Mouse (Mus musculus) cerebellum, adult 8-10 months (tissue): ENCODE measurements around the gene Exog.
A peak's percentile ranks its signal among the peaks of the same experiment; 100 is the strongest.

Experiments
- DNase-seq: peaks from one replicate; pipeline ENCODE4 v3.0.0; 2022

Exog gene

GRCm38 (mm10) chr9:119444738-119445429, at the start of gene Exog:
TSS of gene Exog (plus strand) at chr9:119444943.
- DNase-seq = peak; percentile 99

- DNase-seq = no peak
Observed at GRCm38 (mm10) chr9:119401351-119401750, 43.4 kb upstream of the Exog start.

GRCm38 (mm10) chr9:119401801-119402214, 42.9 kb upstream of the Exog start, which contains the start of gene Acvr2b:
TSS of gene Acvr2b (plus strand) at chr9:119402118.
- peak; percentile 88 for DNase-seq

GRCm38 (mm10) chr9:119402253-119403235, 42.2 kb upstream of the Exog start:
- peak; percentile 48 for DNase-seq

GRCm38 (mm10) chr9:119403236-119403641, 41.5 kb upstream of the Exog start:
- DNase-seq = peak; percentile 37

GRCm38 (mm10) chr9:119404090-119404489, 40.7 kb upstream of the Exog start:
- no peak for DNase-seq

- no peak for DNase-seq
Observed at GRCm38 (mm10) chr9:119407884-119408283, 36.9 kb upstream of the Exog start.

GRCm38 (mm10) chr9:119408898-119409664, 35.7 kb upstream of the Exog start:
- no peak for DNase-seq

GRCm38 (mm10) chr9:119409864-119410263, 34.9 kb upstream of the Exog start:
- DNase-seq = no peak

- no peak for DNase-seq
Observed at GRCm38 (mm10) chr9:119418025-119418424, 26.7 kb upstream of the Exog start.

- DNase-seq = peak; percentile 54
Observed at GRCm38 (mm10) chr9:119419852-119420438, 24.8 kb upstream of the Exog start.

- no peak for DNase-seq
Observed at GRCm38 (mm10) chr9:119425217-119425975, 19.3 kb upstream of the Exog start.

- no peak for DNase-seq
Observed at GRCm38 (mm10) chr9:119425976-119426415, 18.7 kb upstream of the Exog start.

GRCm38 (mm10) chr9:119426483-119426882, 18.3 kb upstream of the Exog start:
- no peak for DNase-seq

GRCm38 (mm10) chr9:119430311-119430710, 14.4 kb upstream of the Exog start:
- peak; percentile 81 for DNase-seq

GRCm38 (mm10) chr9:119435855-119436254, 8.9 kb upstream of the Exog start:
- no peak for DNase-seq

GRCm38 (mm10) chr9:119438065-119438464, 6.7 kb upstream of the Exog start:
- no peak for DNase-seq

GRCm38 (mm10) chr9:119438498-119439000, 6.2 kb upstream of the Exog start:
- DNase-seq = no peak

GRCm38 (mm10) chr9:119445737-119446136, 994 bp downstream of the Exog start:
- DNase-seq = no peak

- no peak for DNase-seq
Observed at GRCm38 (mm10) chr9:119455967-119456366, 11.2 kb downstream of the Exog start.

- no peak for DNase-seq
Observed at GRCm38 (mm10) chr9:119457122-119457521, 12.4 kb downstream of the Exog start.
